Mouse (Mus musculus): ENCODE results near the gene Agbl2.

GRCm38 (mm10) chr2:90782901-90783486 is 467 bp downstream of the Agbl2 start:
- TF ChIP-seq CTCF (conservative IDR thresholded peaks at IDR 0.05; ENCODE audit: insufficient read depth, insufficient read length, low read depth, low read length), result no peak
- TF ChIP-seq POLR2A (IDR thresholded peaks at IDR 0.05; ENCODE audit: low read depth, low read length), result no peak

All from kidney, adult 2 months (tissue).